Mouse (Mus musculus): Measurements from ENCODE around the gene Adh1.

GRCm38 (mm10) chr3:138285986-138286385 lies 25.2 kb downstream of the Adh1 start:
- TF ChIP-seq CTCF (conservative IDR thresholded peaks at IDR 0.05; ENCODE audit: insufficient read depth, insufficient read length, low read depth, low read length) (no peak), POLR2A (IDR thresholded peaks at IDR 0.05; ENCODE audit: low read depth, low read length) (no peak)

Data from kidney, adult 2 months (tissue).